Mouse (Mus musculus) erythroblast, embryonic 14.5 days (primary cell): ENCODE data around the gene Chn1.

Source experiments
- GATA1 ChIP-seq: IDR thresholded peaks from 2 replicates; pipeline ENCODE4 v1.6.1; 2012; ENCODE audit warnings: low read length, inconsistent platforms, mixed read lengths
- TAL1 ChIP-seq: IDR thresholded peaks from 3 replicates; pipeline ENCODE4 v1.6.1; 2012; ENCODE audit warnings: low read length, inconsistent platforms, mixed read lengths

- no peak for TF ChIP-seq GATA1
- TF ChIP-seq TAL1, result no peak
Observed at GRCm38 (mm10) chr2:73782371-73782905, 7.3 kb upstream of the Chn1 start.
